Mouse (Mus musculus): Measurements from ENCODE around the gene Rora.
"Not testable (repeated sequence)": the region's sequence is repeated elsewhere in the genome, so short reads cannot be mapped to it uniquely, and the experiment has no call there.

DNA sequence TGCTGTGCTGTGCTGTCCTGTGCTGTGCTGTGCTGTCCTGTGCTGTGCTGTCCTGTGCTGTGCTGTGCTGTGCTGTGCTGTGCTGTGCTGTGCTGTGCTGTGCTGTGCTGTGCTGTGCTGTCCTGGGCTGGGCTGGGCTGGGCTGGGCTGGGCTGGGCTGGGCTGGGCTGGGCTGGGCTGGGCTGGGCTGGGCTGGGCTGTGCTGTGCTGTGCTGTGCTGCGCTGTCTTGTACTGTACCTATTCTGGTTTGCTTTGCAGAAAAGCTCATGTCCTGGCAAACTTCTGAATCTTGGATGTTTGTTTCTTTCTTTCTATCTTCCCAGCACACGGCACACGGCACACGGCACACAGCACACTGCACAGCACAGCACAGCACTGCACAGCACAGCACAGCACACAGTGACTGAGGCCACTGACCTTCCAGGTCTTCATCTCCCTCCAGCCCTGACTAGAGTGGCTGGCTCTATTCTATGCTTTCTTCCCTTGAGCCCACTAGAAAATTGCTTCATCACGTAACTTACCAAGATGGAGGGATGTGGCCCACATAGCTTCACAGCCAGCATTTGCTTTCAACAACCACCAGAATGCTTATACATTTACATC lies 446.7 kb downstream of the Rora start:
- not testable (repeated sequence) for TF ChIP-seq CEBPB (IDR thresholded peaks at IDR 0.05; ENCODE audit: insufficient read depth, poor library complexity, severe bottlenecking); POLR2A (IDR thresholded peaks at IDR 0.05; ENCODE audit: insufficient read length, low read depth); MAX (IDR thresholded peaks at IDR 0.05; ENCODE audit: low read depth); POLR2AphosphoS2 (IDR thresholded peaks at IDR 0.05; ENCODE audit: insufficient read length, low read depth); USF1 (IDR thresholded peaks at IDR 0.05; ENCODE audit: low read depth); SRF (IDR thresholded peaks at IDR 0.05; ENCODE audit: control insufficient read depth, insufficient read length, low read depth); MYOD1 (IDR thresholded peaks at IDR 0.05; ENCODE audit: control insufficient read depth in 1 of 3, insufficient read length in 2 of 3, low read depth in 2 of 3); TCF12 (IDR thresholded peaks at IDR 0.05; ENCODE audit: insufficient read depth, poor library complexity, severe bottlenecking); E2F4 (IDR thresholded peaks at IDR 0.05; ENCODE audit: insufficient read depth); MYOG (IDR thresholded peaks at IDR 0.05; ENCODE audit: control insufficient read depth in 1 of 3, insufficient read depth in 1 of 3, insufficient read length in 2 of 3, low read depth in 2 of 3); TCF3 (IDR thresholded peaks at IDR 0.05; ENCODE audit: insufficient read length, low read depth); REST (IDR thresholded peaks at IDR 0.05; ENCODE audit: insufficient read depth, insufficient read length)
